Mouse (Mus musculus) heart, adult 11 months (tissue): ENCODE measurements at regions not wholly inside any gene's neighbourhood (a gene's known extent, or its start where the extent isn't known, plus 50 kb on each side); places are given as distances from the start of the nearest gene placed in this dataset.

Experiments
- DNase-seq: peaks from one replicate; pipeline ENCODE4 v3.0.0; 2022

DNA sequence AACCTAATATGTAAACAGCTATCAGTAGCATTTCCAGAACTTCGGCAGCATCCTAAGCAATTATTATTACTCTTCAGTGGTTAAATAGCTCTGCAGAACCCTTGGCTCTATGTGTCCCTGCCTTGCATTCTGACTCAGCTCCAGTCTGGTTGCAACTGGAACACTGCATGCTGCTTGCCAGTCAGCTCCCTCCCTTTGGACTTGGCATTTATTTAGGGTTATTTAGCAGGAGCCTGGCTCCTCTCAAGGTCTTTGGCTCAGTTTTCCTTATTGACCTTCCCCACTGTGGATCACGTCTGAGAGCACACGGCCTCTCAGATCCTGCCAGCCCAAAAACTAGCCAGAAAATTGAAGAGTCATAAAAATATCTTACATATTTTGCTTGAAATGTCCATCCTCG lies 217.4 kb downstream of the Speer2 start:
- DNase-seq = no peak

DNA sequence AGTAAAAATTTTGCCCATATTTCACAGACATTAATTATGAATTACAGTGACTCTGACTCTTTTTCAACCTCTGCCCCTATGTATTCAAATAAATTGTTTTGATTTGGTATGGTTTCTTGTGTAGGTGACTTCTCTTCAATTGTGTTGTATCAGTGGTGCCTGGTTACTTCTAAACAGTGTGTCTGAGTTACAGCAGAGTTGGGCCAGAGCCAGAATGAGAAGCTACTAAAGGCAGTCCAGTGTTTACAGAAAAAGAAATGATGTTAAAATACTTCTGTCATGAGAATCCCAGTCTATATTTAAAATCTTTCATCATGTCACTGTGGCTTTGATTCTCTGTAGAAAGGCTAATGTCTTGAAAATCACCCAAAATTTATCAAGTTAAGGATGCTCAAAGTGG lies 255.8 kb downstream of the Speer2 start:
- peak; percentile 91 for DNase-seq

DNA sequence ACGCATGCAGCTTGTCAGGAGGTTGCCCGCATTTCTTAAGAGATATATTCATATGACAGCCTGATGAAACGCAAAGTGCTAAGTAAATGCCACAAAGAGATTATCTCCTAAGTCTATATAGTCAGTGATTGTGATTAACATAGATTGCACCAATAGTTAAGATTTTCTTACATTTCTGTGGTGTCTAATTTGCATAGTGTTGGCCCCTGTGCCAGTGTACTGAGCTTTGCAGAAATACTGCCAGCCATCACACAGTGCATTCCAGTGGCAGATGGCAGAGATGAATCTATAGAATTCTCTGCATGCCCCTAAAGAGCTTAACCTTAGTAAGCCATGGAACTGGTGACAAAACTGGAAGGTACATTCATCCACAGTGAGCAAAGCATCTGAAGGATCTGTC lies 262.6 kb downstream of the Speer2 start:
- DNase-seq = no peak

DNA sequence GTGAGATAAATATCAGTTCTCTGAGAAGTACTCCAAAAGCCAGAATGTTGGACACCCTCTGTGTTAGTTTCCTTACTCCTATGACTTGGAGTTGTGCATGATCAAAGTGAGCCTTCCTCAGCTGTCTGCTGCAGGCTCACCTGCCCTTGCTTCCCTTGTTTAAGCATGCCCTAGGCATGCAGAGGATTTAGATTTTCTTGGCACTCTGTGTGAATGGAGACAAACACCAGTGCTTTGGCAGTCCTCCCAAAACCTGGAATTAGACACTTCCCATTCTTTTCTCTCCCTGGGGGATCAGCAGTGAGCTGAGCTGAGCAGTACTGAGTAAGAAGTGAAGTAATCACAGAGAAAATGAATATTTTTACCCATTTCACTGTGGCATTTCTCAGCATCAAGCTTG lies 286.3 kb downstream of the Speer2 start:
- no peak for DNase-seq

DNA sequence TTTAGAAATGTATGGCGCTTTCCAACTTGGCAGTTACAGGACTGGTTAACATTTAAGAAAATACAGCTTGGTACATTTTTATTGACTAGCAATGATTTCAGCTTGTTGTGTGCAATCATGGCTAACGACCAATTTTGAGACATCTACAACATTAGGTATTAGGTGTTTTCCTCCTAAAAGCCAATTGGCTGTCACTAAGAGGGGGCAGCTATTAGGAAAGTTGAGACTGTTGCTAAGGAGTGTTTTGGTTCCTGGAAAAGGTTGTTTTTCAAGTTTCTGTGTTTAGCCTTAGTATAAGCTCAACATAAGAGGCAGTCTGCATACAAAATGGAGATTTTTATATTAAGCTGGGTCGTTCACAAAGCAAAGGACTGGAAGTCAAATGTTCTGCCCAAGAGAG lies 295.4 kb downstream of the Speer2 start:
- no peak for DNase-seq

DNA sequence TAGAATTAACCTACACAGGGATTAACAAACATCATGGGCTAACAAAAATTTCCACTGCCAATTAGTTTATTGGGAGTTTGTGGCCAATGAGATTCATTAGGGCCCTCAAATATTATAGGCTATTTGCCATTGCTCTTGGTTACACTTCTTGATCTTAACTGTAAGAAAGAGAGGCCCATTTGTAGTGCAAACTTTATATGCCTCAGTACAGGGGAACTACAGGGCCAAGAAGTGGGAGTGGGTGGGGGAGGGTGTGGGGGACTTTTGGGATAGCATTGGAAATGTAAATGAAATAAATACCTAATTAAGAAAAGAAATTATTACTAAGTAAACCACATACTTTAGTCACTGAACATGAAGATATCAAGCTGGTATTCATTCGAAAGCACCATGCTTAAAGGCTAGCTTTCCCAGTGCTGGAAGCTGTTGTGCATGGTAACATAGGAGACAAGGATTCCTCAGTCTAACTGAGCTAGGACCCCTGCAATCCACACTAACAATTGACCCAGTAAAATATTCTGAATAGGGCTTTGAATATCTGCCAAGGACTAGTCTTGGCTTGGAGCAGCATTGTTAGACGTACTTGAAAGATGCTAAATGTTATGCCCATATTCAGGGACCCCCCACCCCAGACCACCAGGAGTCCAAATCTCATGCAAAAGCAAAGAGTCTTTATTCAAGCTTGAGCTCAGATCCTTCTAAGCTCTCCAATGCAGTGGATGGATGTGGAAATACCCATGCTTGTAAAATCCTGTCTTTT lies 295.9 kb downstream of the Speer2 start:
- DNase-seq = no peak
